Mouse (Mus musculus) brain, embryonic 14.5 days (tissue): ENCODE measurements at regions not wholly inside any gene's neighbourhood (a gene's known extent, or its start where the extent isn't known, plus 50 kb on each side); places are given as distances from the start of the nearest gene placed in this dataset.
A peak's percentile ranks its signal among the peaks of the same experiment; 100 is the strongest.

Source experiments
- DNase-seq: peaks from one replicate; pipeline ENCODE4 v3.0.0-alpha.2; 2011; ENCODE audit warnings: low read depth
- CTCF ChIP-seq: fragments of 200-500 bp; IDR thresholded peaks from 2 replicates; pipeline ENCODE4 v1.5.1; 2012; ENCODE audit warnings: inconsistent platforms, mild to moderate bottlenecking, moderate library complexity, borderline replicate concordance; ENCODE audit not compliant: insufficient read depth, insufficient read length; ENCODE audit errors: extremely low read depth
- POLR2A ChIP-seq: fragments of 200-500 bp; IDR thresholded peaks from 2 replicates; pipeline ENCODE4 v1.6.1; 2012; ENCODE audit warnings: mild to moderate bottlenecking, inconsistent platforms, borderline replicate concordance; ENCODE audit not compliant: poor library complexity, insufficient read depth, insufficient read length, severe bottlenecking; ENCODE audit errors: extremely low read depth

- no peak for DNase-seq
- TF ChIP-seq POLR2A: no peak
- no peak for TF ChIP-seq CTCF
Observed at GRCm38 (mm10) chr6:148719062-148719461, 112.2 kb downstream of the Ipo8 start.

GRCm38 (mm10) chr6:148710406-148710805 lies 120.9 kb downstream of the Ipo8 start:
- no peak for TF ChIP-seq CTCF
- no peak for TF ChIP-seq POLR2A

GRCm38 (mm10) chr6:148708389-148708788 lies 122.9 kb downstream of the Ipo8 start:
- DNase-seq: no peak
- TF ChIP-seq POLR2A: no peak

More at GRCm38 (mm10) chr6:148710406-148710805, 120.9 kb downstream of the Ipo8 start:
- no peak for DNase-seq

- no peak for TF ChIP-seq POLR2A
- peak; percentile 55; the same call in 1 of the 2 replicates for TF ChIP-seq CTCF
- peak; percentile 56 for DNase-seq
Observed at GRCm38 (mm10) chr6:148705711-148706110, 125.6 kb downstream of the Ipo8 start.

GRCm38 (mm10) chr6:148693329-148693728 lies 137.9 kb downstream of the Ipo8 start:
- DNase-seq: no peak
- TF ChIP-seq POLR2A (no peak), CTCF (no peak)

- TF ChIP-seq CTCF: peak; percentile 72; the same call in 1 of the 2 replicates
- TF ChIP-seq POLR2A: no peak
Observed at GRCm38 (mm10) chr6:148687770-148688169, 143.5 kb downstream of the Ipo8 start.

GRCm38 (mm10) chr6:148660152-148660551 lies 171.1 kb downstream of the Ipo8 start:
- TF ChIP-seq CTCF (no peak), POLR2A (no peak)
- no peak for DNase-seq

More at GRCm38 (mm10) chr6:148687770-148688169, 143.5 kb downstream of the Ipo8 start:
- peak; percentile 74 for DNase-seq

- DNase-seq: peak; percentile 34
- TF ChIP-seq POLR2A (no peak), CTCF (no peak)
Observed at GRCm38 (mm10) chr6:148653216-148653615, 178.1 kb downstream of the Ipo8 start.

- DNase-seq: peak; percentile 68
Observed at GRCm38 (mm10) chr6:148652434-148652833, 178.8 kb downstream of the Ipo8 start.

GRCm38 (mm10) chr6:148647423-148648390 lies 183.6 kb downstream of the Ipo8 start:
- TF ChIP-seq POLR2A: no peak
- TF ChIP-seq CTCF: no peak
- no peak for DNase-seq

More at GRCm38 (mm10) chr6:148652434-148652833, 178.8 kb downstream of the Ipo8 start:
- no peak for TF ChIP-seq CTCF
- no peak for TF ChIP-seq POLR2A

GRCm38 (mm10) chr6:148640595-148640994 lies 190.7 kb downstream of the Ipo8 start:
- DNase-seq: no peak
- TF ChIP-seq POLR2A: no peak
- no peak for TF ChIP-seq CTCF
